Mouse (Mus musculus): ENCODE measurements around the gene Rc3h2. TPM values are rescaled to one million over a fixed set of nuclear protein-coding genes. Genes with fewer than 3 reads are reported as not detected.

The Rc3h2 gene
- total RNA-seq, 2 experiments from 2014 or later = 82.3 to 87.9 TPM

DNA sequence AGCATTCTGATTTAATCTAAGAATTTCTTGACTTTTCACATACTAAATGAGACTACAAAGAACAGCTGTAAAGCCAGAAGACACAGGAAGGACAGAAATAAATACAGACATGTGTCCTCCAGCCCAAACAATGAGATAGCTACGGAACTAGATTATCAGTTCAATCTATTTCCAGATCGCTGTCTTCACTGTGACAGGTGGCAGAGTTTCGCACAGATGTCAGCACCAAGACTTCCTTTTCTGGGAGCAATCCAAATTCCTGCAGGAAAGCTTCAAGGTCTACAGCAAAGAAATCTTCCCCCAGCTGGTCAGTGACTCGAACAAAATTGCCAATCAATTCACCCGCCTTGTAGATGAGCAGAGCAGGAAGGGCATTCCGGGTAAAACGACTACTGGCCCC lies 71.0 kb downstream of the Rc3h2 start:
- peak in 1 of 2 experiments; percentile 16 for DNase-seq (ENCODE audit: low spot score in 2 of 2)

DNA sequence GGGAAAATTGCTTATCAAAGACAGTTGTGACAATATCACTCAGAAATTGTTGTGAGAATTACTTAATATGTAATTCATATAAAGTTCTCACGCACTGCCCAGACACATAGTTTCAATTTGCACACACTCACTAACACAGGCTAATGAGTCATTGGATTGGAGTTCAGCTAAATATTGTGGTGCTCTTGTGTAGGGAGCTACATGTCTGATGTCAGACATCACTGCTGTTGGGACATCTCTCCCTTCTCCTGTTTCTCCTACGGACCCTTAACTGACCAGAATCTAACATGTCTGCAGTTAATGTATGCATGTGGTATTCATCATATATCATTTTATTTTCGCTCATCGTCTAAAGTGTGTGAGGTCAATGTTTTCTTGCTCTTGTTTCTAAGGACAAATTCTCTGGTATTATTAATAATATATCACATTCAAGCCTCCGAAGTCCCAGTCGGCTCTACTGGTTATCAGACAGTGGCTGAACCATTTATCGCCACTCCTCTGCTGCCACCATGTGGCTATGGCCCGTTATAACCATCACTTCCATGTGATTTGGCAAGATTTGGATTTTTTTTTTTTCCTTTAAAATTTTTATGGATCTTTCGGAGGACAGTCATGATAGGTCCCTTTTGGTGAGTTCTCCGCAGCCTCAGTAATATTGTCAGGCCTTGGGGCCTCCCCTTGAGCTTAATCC lies 84.1 kb downstream of the Rc3h2 start:
- DNase-seq (ENCODE audit: low spot score in 2 of 2) = peak; percentile 32 to 75

DNA sequence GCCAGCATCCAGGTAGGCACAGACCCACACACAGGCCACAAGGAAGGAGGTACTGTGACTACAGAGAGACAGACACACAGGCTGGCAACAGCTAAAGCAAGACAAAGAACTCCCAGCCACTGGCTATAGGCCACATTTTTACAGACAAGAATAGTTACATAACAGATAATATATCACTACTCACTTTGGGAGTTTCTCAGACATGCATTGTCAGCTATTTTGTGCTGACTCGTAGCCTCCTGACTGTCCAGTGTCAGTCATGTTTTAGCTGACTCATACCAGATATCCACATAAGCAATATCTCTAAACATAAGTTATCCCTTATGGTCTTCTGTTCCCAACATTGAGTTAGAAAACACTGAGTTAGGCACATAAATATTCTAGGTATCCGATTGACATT lies 89.4 kb downstream of the Rc3h2 start:
- no peak for DNase-seq (ENCODE audit: low spot score in 2 of 2)

DNA sequence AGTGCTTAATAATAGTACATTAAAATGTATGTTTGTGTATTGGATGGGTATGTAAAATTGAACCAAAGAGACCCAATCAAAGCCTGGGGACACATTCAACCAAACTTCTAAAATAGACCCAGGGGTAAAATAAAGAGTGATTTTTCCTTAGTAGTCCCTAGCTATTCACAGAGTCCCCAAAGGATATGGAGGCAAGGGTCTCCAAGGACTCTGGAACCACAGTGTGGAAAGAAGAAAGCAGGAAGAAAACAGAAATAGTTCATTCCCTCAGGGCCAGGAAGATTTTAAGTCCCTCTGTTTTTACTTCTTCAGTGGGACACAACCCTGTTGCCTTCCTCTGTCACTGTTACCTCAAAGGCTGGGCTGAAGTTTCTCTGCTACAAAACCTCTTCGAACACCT lies 96.5 kb downstream of the Rc3h2 start, which contains the start of gene Olfr368:
TSS of gene Olfr368 (plus strand) at position 301 of the 400 bp plus-strand sequence.
- no peak for DNase-seq (ENCODE audit: low spot score in 2 of 2)

Other genes with a start within 250 kb of the Rc3h2 start
- gene Olfr365, start 234.7 kb downstream of the Rc3h2 start, total RNA-seq (2021) = under 1 TPM in 1 of 2 experiments, not detected in 1; 0.07 TPM
- not detected for gene Olfr366, start 211.3 kb downstream of the Rc3h2 start, total RNA-seq (2021)
- gene Olfr368, start 96.4 kb downstream of the Rc3h2 start, total RNA-seq (2021) = not detected
- 10 to 100 TPM; 28.7 to 32.9 TPM for gene Pdcl, start 63.6 kb downstream of the Rc3h2 start, total RNA-seq (2021)
- gene Zbtb26, start 20.2 kb upstream of the Rc3h2 start, total RNA-seq (2021) = 1 to 10 TPM; 8.6 to 8.9 TPM
- 10 to 100 TPM; 13.2 to 14.5 TPM for gene Zbtb6, start 20.3 kb upstream of the Rc3h2 start, total RNA-seq (2021)
- 10 to 100 TPM; 84.8 to 91.7 TPM for gene Rabgap1, start 20.4 kb upstream of the Rc3h2 start, total RNA-seq (2021)
- gene Gpr21, start 93.4 kb upstream of the Rc3h2 start, total RNA-seq (2021) = 1 to 10 TPM; 3.4 to 4.9 TPM